Mouse (Mus musculus) intestine, postnatal 0 days (tissue): ENCODE data around the gene H2bfm. TPM values are rescaled to one million over a fixed set of nuclear protein-coding genes. Genes with fewer than 3 reads are reported as not detected.
"Not testable (repeated sequence)": the region's sequence is repeated elsewhere in the genome, so short reads cannot be mapped to it uniquely, and the experiment has no call there.

Experiments used
- ATAC-seq: fragments of 200-750 bp; cut with Nextera tagmentation; 2 replicates; pipeline ENCODE4 v1.8.0; 2017; ENCODE audit warnings: mild to moderate bottlenecking, moderate TSS enrichment, moderate library complexity
- H3K27ac ChIP-seq: fragments of 300-500 bp; sonication (generic); 2 replicates; pipeline ENCODE4 v1.5.1; 2014; ENCODE audit warnings: mild to moderate bottlenecking, low read depth, low read length, moderate library complexity
- H3K27me3 ChIP-seq: fragments of 300-500 bp; sonication (generic); replicated peaks from 2 replicates; pipeline ENCODE4 v1.6.1; 2014; ENCODE audit warnings: low read length, mixed read lengths; ENCODE audit not compliant: control insufficient read depth, insufficient read depth
- H3K36me3 ChIP-seq: fragments of 300-500 bp; sonication (generic); 2 replicates; pipeline ENCODE4 v1.6.1; 2014; ENCODE audit warnings: mild to moderate bottlenecking, moderate library complexity; ENCODE audit not compliant: control insufficient read depth, insufficient read depth
- H3K4me1 ChIP-seq: fragments of 300-500 bp; sonication (generic); replicated peaks from 2 replicates; pipeline ENCODE4 v1.6.1; 2014; ENCODE audit warnings: antibody characterized with exemption, low read length, mixed read lengths; ENCODE audit not compliant: control insufficient read depth, insufficient read depth
- H3K4me2 ChIP-seq: fragments of 300-500 bp; sonication (generic); replicated peaks from 2 replicates; pipeline ENCODE4 v1.6.1; 2014; ENCODE audit warnings: low read depth, mild to moderate bottlenecking, moderate library complexity
- H3K4me3 ChIP-seq: fragments of 300-500 bp; sonication (generic); 2 replicates; pipeline ENCODE4 v1.5.1; 2014; ENCODE audit warnings: low read depth, low read length
- H3K9ac ChIP-seq: fragments of 300-500 bp; sonication (generic); 2 replicates; pipeline ENCODE4 v1.6.1; 2014; ENCODE audit warnings: mild to moderate bottlenecking, low read depth, low read length
- H3K9me3 ChIP-seq: fragments of 300-500 bp; sonication (generic); 2 replicates; pipeline ENCODE4 v1.6.1; 2016; ENCODE audit warnings: mixed run types; ENCODE audit not compliant: control insufficient read depth
- CTCF ChIP-seq: sonication (generic); IDR thresholded peaks from 2 replicates; pipeline ENCODE4 v1.5.1; 2016; ENCODE audit warnings: low read depth, mild to moderate bottlenecking, control low read depth, antibody characterized with exemption, moderate library complexity
- WGBS: fragments of 180-500 bp; shearing (Covaris S2); extraction: QIAGEN DNeasy Blood & Tissue Kit; methylation state at CpG from one replicate; pipeline ENCODE4 v1.1.7; 2014; 5-methylcytosine and 5-hydroxymethylcytosine counted together
- polyA plus RNA-seq: library from polyadenylated mRNA; unstranded; fragments of >200 nt; fragmentation: Nextera tagmentation; extraction: Ambion mirVana; gene quantifications from 2 replicates; pipeline ENCODE4 v1.2.1, GENCODE M21; 2015

Gene H2bfm
- polyA plus RNA-seq = not detected in 2 replicates

GRCm38 (mm10) chrX:136927031-136927430 is at the start of gene H2bfm:
TSS of gene H2bfm (plus strand) at chrX:136927325.
- H3K27ac ChIP-seq = no peak within 1 kb of the TSS
- no peaks in the 10 kb centered on the region for H3K4me1 ChIP-seq
- H3K4me3 ChIP-seq = no peak within 1 kb of the TSS
- H3K4me2 ChIP-seq = no peak within 1 kb of the TSS
- no peak for TF ChIP-seq CTCF
- no peak within 1 kb of the TSS for H3K9ac ChIP-seq
- no peaks in the 10 kb centered on the region for H3K27me3 ChIP-seq
- no peaks in the 10 kb centered on the region for H3K36me3 ChIP-seq
- WGBS = 90% methylated on average over 14 of the region's 14 CpGs
- no peaks in the 10 kb centered on the region; the same call in 1 of the 2 replicates for H3K9me3 ChIP-seq
- ATAC-seq = no peak

GRCm38 (mm10) chrX:136895757-136896156 is 31.4 kb upstream of the H2bfm start:
- 50% methylated on average over 2 of the region's 2 CpGs for WGBS
- H3K36me3 ChIP-seq = no peaks in the 10 kb centered on the region
- H3K27me3 ChIP-seq = no peaks in the 10 kb centered on the region
- H3K4me3 ChIP-seq = no peak overlapping the region
- H3K27ac ChIP-seq = no peak overlapping the region
- no peak for ATAC-seq
- TF ChIP-seq CTCF = peak; percentile 72
- H3K4me2 ChIP-seq = no peak overlapping the region
- no peaks in the 10 kb centered on the region for H3K4me1 ChIP-seq
- H3K9ac ChIP-seq = no peak overlapping the region
- H3K9me3 ChIP-seq = no peaks in the 10 kb centered on the region

GRCm38 (mm10) chrX:136904369-136904768 is 22.8 kb upstream of the H2bfm start:
- no peak overlapping the region for H3K4me2 ChIP-seq
- no peaks in the 10 kb centered on the region for H3K9me3 ChIP-seq
- 42% methylated on average over 4 of the region's 4 CpGs for WGBS
- no peak overlapping the region for H3K9ac ChIP-seq
- no peak overlapping the region for H3K4me3 ChIP-seq
- no peak for TF ChIP-seq CTCF
- H3K36me3 ChIP-seq = no peaks in the 10 kb centered on the region
- H3K27ac ChIP-seq = no peak overlapping the region
- H3K4me1 ChIP-seq = no peaks in the 10 kb centered on the region
- no peak for ATAC-seq
- H3K27me3 ChIP-seq = no peaks in the 10 kb centered on the region

- no peak for ATAC-seq
- Histone ChIP-seq H3K36me3 (no peaks in the 10 kb centered on the region), H3K4me3 (no peak overlapping the region), H3K9me3 (no peaks in the 10 kb centered on the region; the same call in 1 of the 2 replicates), H3K9ac (no peak overlapping the region), H3K4me1 (no peaks in the 10 kb centered on the region), H3K27me3 (no peaks in the 10 kb centered on the region), H3K4me2 (no peak overlapping the region), H3K27ac (no peak overlapping the region)
- no peak for TF ChIP-seq CTCF
These were observed 1.3 kb upstream of the H2bfm start for GRCm38 (mm10) chrX:136925863-136926262.

GRCm38 (mm10) chrX:136937985-136938384 is 10.9 kb downstream of the H2bfm start:
- no peaks in the 10 kb centered on the region for H3K4me1 ChIP-seq
- ATAC-seq = peak; percentile 100
- no peak for TF ChIP-seq CTCF
- no peaks in the 10 kb centered on the region for H3K27me3 ChIP-seq
- no peak overlapping the region for H3K9ac ChIP-seq
- H3K4me3 ChIP-seq = no peak overlapping the region
- H3K4me2 ChIP-seq = no peak overlapping the region
- H3K9me3 ChIP-seq = no peaks in the 10 kb centered on the region
- H3K36me3 ChIP-seq = no peaks in the 10 kb centered on the region
- H3K27ac ChIP-seq = no peak overlapping the region
- 7% methylated on average over 3 of the region's 3 CpGs for WGBS

GRCm38 (mm10) chrX:136957583-136958279 is 30.6 kb downstream of the H2bfm start:
- H3K9me3 ChIP-seq, H3K4me1 ChIP-seq, H3K36me3 ChIP-seq, H3K27me3 ChIP-seq, H3K27ac ChIP-seq, H3K9ac ChIP-seq: not testable (repeated sequence)
- WGBS = 26% methylated on average over 13 of the region's 13 CpGs
- peak; percentile 98 for ATAC-seq
- H3K4me2 ChIP-seq = peak overlapping the region; percentile 54
- 0 out of 2 replicates have a peak overlapping the region, but pooled peaks have one; percentile 14 for H3K4me3 ChIP-seq

- H3K27me3 ChIP-seq, H3K36me3 ChIP-seq, H3K4me3 ChIP-seq, H3K4me1 ChIP-seq, ATAC-seq, H3K9ac ChIP-seq, H3K9me3 ChIP-seq, H3K27ac ChIP-seq: not testable (repeated sequence)
- H3K4me2 ChIP-seq = peak overlapping the region; percentile 54
- 51% methylated on average over 5 of the region's 5 CpGs for WGBS
These were observed 31.2 kb downstream of the H2bfm start for GRCm38 (mm10) chrX:136958300-136958699.
